Mouse (Mus musculus): ENCODE measurements around the gene Tspan31. TPM values are rescaled to one million over a fixed set of nuclear protein-coding genes. Genes with fewer than 3 reads are reported as not detected.
"Not testable (repeated sequence)": the region's sequence is repeated elsewhere in the genome, so short reads cannot be mapped to it uniquely, and the experiment has no call there.

Tspan31 gene
- polyA plus RNA-seq, 1 experiment, result 118 TPM

DNA sequence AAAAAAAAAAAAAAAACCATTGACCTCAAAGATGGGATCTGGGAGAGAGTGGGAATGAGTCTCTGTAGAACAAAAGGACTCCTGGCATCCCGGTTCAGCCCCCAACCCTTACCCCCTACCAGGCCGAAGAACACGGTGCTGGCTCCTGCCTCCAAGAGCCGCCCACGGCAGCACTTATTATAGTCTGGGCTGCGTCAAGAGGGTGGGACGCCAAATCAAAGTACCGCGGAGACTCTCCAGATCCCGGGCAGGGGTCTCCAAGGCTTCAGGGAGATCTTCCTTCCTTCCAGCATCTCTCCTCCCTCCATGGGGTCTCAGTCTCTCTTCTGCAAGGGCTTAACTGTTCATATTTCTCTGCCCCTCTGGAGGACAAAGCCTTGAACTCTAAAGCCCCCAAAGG, 7.5 kb upstream of the Tspan31 start:
- Histone ChIP-seq H3K4me3 (ENCODE audit: insufficient read depth, low read length) (no peak overlapping the region), H3K27ac (ENCODE audit: insufficient read depth, low read length) (no peak overlapping the region), H3K4me1 (ENCODE audit: control insufficient read depth, insufficient read depth, low read length) (0 out of 2 replicates have a peak, but pooled peaks cover 1% of the 10 kb centered on the region)
- TF ChIP-seq CTCF (IDR thresholded peaks at IDR 0.05; ENCODE audit: borderline replicate concordance, insufficient read depth, low read length) (no peak), POLR2A (IDR thresholded peaks at IDR 0.05; ENCODE audit: low read depth, low read length) (no peak)

DNA sequence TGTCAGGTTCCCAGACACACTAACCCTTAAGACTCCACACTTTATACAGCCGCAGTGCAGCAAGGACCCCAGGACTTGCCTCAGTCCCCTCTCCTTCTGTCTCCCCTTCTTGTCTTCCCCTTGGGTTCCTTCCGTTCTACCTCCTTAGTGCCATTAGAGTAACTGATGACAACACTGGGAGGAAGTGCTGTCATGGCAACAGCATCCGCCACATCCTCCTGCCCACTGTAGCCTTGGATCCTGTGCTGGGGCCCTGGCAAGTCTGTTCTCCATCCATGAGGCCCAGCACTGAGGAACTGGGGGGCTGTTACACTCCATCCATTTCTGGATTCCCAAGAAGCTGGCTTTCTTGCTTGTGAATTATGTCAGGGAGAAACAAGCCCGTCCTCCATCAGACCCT, 6.0 kb upstream of the Tspan31 start:
- TF ChIP-seq CTCF (IDR thresholded peaks at IDR 0.05; ENCODE audit: borderline replicate concordance, insufficient read depth, low read length), result no peak
- H3K4me1 ChIP-seq (ENCODE audit: control insufficient read depth, insufficient read depth, low read length), result 0 out of 2 replicates have a peak, but pooled peaks cover 1% of the 10 kb centered on the region
- no peak overlapping the region for H3K4me3 ChIP-seq (ENCODE audit: insufficient read depth, low read length)
- H3K27ac ChIP-seq (ENCODE audit: insufficient read depth, low read length), result no peak overlapping the region

DNA sequence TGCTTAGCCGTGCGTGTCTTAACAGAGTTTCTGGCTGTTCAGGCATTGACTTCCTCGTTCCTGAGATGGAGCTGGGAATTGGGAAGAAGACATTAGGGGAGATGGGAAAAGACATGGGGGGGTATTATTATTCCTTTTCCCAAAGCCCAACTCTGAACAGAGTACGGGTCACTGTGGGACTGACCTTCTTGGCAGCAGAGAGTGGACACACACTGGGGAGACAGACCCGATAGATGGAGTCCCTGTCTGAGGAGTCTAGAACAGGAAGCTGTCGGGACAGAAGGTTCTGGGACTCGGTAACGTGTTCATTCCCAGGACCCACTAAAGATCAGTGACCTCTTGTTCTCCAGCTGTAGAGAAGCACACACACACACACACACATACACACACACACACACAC, 5.6 kb upstream of the Tspan31 start:
- H3K4me1 ChIP-seq (ENCODE audit: control insufficient read depth, insufficient read depth, low read length), result 0 out of 2 replicates have a peak, but pooled peaks cover 1% of the 10 kb centered on the region
- no peak overlapping the region for H3K4me3 ChIP-seq (ENCODE audit: insufficient read depth, low read length)
- TF ChIP-seq CTCF (IDR thresholded peaks at IDR 0.05; ENCODE audit: borderline replicate concordance, insufficient read depth, low read length) (no peak), POLR2A (IDR thresholded peaks at IDR 0.05; ENCODE audit: low read depth, low read length) (no peak)
- no peak overlapping the region for H3K27ac ChIP-seq (ENCODE audit: insufficient read depth, low read length)

DNA sequence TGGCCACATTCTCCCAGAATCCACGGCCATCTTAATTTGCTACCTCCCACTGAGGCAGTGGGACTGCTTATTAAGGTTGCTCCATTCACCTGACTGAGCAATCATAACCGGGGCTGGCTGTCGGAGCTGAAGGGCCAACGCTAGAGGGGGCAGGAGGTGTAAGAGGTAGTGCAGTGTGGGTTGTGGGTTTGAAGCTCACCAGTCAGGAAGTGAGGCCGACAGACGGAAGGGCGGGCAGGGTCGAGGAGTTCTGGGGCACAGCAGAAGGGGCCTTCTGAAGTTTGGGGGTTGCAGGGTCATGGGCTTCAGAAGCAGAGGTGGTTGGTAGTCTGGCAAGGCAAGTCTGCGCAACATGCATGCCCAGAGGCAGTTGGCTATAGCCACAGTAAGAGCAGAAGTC, 5.0 kb upstream of the Tspan31 start, which contains the start of gene Agap2:
TSS of gene Agap2 (plus strand) at position 205 of the 400 bp plus-strand sequence.
- H3K4me3 ChIP-seq (ENCODE audit: insufficient read depth, low read length), result no peak within 1 kb of the TSS
- no peak for TF ChIP-seq CTCF (IDR thresholded peaks at IDR 0.05; ENCODE audit: borderline replicate concordance, insufficient read depth, low read length)
- no peak within 1 kb of the TSS for H3K27ac ChIP-seq (ENCODE audit: insufficient read depth, low read length)
- H3K4me1 ChIP-seq (ENCODE audit: control insufficient read depth, insufficient read depth, low read length), result 0 out of 2 replicates have a peak, but pooled peaks cover 1% of the 10 kb centered on the region

DNA sequence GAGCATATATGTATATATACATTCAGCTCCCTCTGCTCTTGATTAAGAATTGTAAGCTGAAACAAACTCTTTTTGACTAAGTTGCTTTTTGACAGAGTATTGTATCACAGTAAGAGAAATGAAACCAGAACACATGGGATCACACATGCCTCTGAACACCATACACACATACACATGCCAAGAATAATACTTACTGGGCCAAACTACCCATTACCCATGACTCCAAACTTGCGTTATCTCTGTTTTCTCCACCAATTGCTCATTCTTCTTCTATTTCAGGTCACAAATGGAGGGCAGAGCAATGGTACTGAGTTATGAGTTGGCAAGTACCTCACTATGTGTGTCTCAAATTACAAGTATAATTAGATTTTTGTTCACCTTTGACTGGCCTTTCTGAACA, 3.9 kb upstream of the Tspan31 start:
- Histone ChIP-seq H3K27ac (ENCODE audit: insufficient read depth, low read length) (no peak overlapping the region), H3K4me3 (ENCODE audit: insufficient read depth, low read length) (no peak overlapping the region), H3K4me1 (ENCODE audit: control insufficient read depth, insufficient read depth, low read length) (0 out of 2 replicates have a peak, but pooled peaks cover 1% of the 10 kb centered on the region)
- no peak for TF ChIP-seq POLR2A (IDR thresholded peaks at IDR 0.05; ENCODE audit: low read depth, low read length)
- no peak for TF ChIP-seq CTCF (IDR thresholded peaks at IDR 0.05; ENCODE audit: borderline replicate concordance, insufficient read depth, low read length)

DNA sequence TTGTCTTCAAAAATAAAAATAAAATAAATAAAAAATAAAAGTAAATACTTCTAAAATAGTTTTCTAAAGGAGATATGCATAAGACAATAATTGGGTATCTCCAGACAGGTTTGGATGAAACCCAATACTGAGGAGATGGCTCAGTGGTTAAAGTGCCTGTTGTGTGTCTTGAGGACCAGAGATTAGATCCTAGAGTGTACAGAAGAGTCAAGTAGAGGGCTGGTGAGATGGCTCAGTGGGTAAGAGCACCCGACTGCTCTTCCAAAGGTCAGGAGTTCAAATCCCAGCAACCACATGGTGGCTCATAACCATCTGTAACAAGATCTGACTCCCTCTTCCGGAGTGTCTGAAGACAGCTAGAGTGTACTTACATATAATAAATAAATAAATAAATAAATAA, 2.9 kb upstream of the Tspan31 start:
- H3K4me3 ChIP-seq (ENCODE audit: insufficient read depth, low read length); H3K4me1 ChIP-seq (ENCODE audit: control insufficient read depth, insufficient read depth, low read length); H3K27ac ChIP-seq (ENCODE audit: insufficient read depth, low read length): not testable (repeated sequence)

DNA sequence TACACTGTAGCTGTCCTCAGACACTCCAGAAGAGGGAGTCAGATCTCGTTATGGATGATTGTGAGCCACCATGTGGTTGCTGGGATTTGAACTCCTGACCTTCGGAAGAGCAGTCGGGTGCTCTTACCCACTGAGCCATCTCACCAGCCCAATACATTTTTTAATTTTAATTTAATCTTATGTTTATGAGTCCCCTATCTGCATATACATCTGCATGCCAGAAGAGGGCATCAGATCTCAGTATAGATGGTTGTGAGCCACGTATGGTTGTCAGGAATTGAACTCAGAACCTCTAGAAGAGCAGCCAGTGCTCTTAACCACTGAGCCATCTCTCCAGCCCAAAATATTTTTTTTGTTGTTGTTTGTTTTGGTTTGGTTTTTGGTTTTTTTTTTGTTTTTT, 2.2 kb upstream of the Tspan31 start:
- not testable (repeated sequence) for H3K4me1 ChIP-seq (ENCODE audit: control insufficient read depth, insufficient read depth, low read length); H3K4me3 ChIP-seq (ENCODE audit: insufficient read depth, low read length); H3K27ac ChIP-seq (ENCODE audit: insufficient read depth, low read length)

DNA sequence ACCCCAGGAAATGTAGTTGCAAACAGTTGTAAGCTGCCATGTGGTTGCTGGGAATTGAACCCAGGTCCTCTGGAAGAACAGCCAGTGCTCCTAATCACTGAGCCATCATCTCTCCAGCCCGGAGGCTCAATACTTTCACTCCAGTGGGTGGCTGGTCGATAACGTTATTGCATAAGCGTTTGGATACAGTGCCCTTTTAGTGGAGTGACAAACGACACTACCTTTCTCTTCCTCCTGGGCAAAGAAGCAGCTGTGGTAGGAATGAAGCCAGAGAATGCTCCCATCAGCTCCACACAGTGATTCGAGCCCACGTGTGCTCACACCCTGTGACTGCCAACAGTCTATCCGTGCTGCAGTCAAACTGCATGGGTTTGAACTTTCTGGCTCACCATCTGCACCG, 1.1 kb upstream of the Tspan31 start:
- no peak for TF ChIP-seq CTCF (IDR thresholded peaks at IDR 0.05; ENCODE audit: borderline replicate concordance, insufficient read depth, low read length)
- no peak for TF ChIP-seq POLR2A (IDR thresholded peaks at IDR 0.05; ENCODE audit: low read depth, low read length)
- H3K27ac ChIP-seq (ENCODE audit: insufficient read depth, low read length), result no peak overlapping the region
- H3K4me1 ChIP-seq (ENCODE audit: control insufficient read depth, insufficient read depth, low read length), result peaks cover 5% of the 10 kb centered on the region; the same call in 1 of the 2 replicates
- H3K4me3 ChIP-seq (ENCODE audit: insufficient read depth, low read length), result 0 out of 2 replicates have a peak overlapping the region, but pooled peaks have one; percentile 10

DNA sequence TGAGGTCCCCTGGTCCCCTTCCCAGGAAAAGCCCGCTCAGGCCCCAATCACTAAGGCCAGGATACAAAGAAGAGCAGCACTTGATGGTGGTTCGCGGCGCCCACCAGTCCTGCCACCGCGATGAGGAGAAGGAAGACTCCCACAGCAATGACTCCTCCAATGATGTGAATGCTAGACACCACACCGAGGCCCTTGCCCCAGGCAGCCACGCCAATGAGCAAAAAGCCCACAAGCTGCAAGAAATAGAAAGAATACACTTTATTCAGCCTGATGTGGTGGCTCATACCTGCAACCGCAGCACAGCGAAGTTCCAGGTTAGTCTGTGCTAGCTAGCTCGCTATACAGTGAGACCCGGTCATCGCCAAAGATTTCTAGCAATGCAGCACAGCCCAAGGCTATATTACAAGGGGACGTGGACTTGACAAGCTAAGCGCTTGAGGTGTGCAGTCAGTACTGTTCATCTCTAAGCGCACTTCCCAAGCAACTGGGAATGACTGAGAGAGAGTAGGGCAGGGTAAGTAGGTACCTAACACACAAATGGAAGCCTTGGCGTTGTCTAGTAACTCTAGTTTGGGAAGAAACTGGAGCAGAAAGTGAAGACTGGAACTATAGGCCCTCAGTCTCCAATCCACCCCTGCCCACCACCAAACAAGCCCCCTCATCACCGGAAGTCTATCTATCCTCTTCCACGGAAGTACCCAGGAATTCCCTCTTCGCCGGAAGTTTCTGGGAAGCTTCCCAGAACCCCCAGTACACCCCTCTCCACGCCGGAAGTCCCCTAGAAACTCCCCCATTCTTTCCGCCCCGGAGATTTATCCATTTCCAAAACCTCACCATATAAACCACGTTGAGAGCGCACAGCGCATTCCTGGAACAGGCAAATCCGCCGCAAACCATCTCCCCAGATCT, 529 bp downstream of the Tspan31 start:
- Histone ChIP-seq H3K4me1 (ENCODE audit: control insufficient read depth, insufficient read depth, low read length) (peaks cover 5% of the 10 kb centered on the region; the same call in 1 of the 2 replicates), H3K27ac (ENCODE audit: insufficient read depth, low read length) (peak overlapping the region; percentile 59), H3K4me3 (ENCODE audit: insufficient read depth, low read length) (peak overlapping the region; percentile 67)
- TF ChIP-seq CTCF (IDR thresholded peaks at IDR 0.05; ENCODE audit: borderline replicate concordance, insufficient read depth, low read length) (no peak), POLR2A (IDR thresholded peaks at IDR 0.05; ENCODE audit: low read depth, low read length) (no peak)

DNA sequence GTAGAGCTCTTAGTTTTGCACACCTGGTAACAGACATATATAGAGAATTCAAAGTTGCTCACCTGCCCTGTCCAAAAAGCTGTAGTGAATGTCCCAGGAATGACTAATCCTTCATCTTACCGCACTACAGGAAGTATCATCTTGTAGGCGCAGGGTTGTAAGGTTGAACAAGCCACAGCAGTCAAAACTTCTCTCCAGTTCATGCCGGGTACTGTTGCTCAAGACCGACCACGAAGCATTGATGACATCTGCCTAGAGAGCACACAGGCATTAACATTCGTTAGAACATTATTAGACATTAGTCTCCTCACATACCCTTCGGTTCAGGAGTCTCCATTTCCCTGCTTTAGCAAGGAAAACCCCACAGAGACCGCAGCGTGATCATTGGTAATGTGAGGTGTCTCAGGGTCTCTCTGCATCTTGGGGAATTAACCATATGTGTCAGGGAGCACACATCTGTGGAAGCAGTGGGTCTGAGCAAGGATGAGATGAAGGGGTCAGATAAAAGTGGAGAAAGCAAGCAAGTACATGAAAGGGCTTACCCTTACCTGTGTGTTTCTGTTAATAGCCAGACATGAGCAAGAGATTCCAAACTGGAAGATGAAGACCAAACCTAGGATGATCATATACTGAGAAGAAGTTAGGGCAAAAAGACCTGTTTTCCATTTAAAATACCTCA, 1.6 kb downstream of the Tspan31 start:
- Histone ChIP-seq H3K27ac (ENCODE audit: insufficient read depth, low read length) (peak overlapping the region; percentile 59; the same call in 1 of the 2 replicates), H3K4me3 (ENCODE audit: insufficient read depth, low read length) (peak overlapping the region; percentile 67), H3K4me1 (ENCODE audit: control insufficient read depth, insufficient read depth, low read length) (peaks cover 5% of the 10 kb centered on the region; the same call in 1 of the 2 replicates)
- TF ChIP-seq CTCF (IDR thresholded peaks at IDR 0.05; ENCODE audit: borderline replicate concordance, insufficient read depth, low read length), result no peak
- peak; percentile 57 for TF ChIP-seq POLR2A (IDR thresholded peaks at IDR 0.05; ENCODE audit: low read depth, low read length)

Measured in embryonic fibroblast, embryonic 13.5 days (primary cell).